Mouse (Mus musculus) myocyte (in vitro differentiated cells): ENCODE data around the gene Ptprr. TPM values are rescaled to one million over a fixed set of nuclear protein-coding genes. Genes with fewer than 3 reads are reported as not detected.

Source experiments
- H3K27me3 ChIP-seq: one replicate; pipeline ENCODE4 v1.6.1; 2011; ENCODE audit not compliant: control insufficient read depth, insufficient read depth, insufficient read length
- H3K36me3 ChIP-seq: one replicate; pipeline ENCODE4 v1.6.1; 2011; ENCODE audit not compliant: control insufficient read depth, insufficient read depth
- H3K4me2 ChIP-seq: one replicate; pipeline ENCODE4 v1.6.1; 2011; ENCODE audit warnings: low read depth, control low read depth
- H3K4me3 ChIP-seq: one replicate; pipeline ENCODE4 v1.5.1; 2011; ENCODE audit warnings: mild to moderate bottlenecking, control low read depth, moderate library complexity
- H3K79me2 ChIP-seq: one replicate; pipeline ENCODE4 v1.6.1; 2011; ENCODE audit not compliant: control insufficient read depth, insufficient read depth
- H3ac ChIP-seq: one replicate; pipeline ENCODE4 v1.6.1; 2011; ENCODE audit not compliant: control insufficient read depth, insufficient read length
- CEBPB ChIP-seq: IDR thresholded peaks from 2 replicates; pipeline ENCODE4 v1.6.1; 2011; ENCODE audit warnings: mild to moderate bottlenecking, moderate library complexity; ENCODE audit not compliant: poor library complexity, insufficient read depth, severe bottlenecking
- E2F4 ChIP-seq: IDR thresholded peaks from one replicate; pipeline ENCODE4 v1.6.1; 2011; ENCODE audit warnings: mild to moderate bottlenecking, control low read depth, moderate library complexity; ENCODE audit not compliant: insufficient read depth
- MAX ChIP-seq: IDR thresholded peaks from one replicate; pipeline ENCODE4 v1.6.1; 2011; ENCODE audit warnings: low read depth, mild to moderate bottlenecking, control low read depth
- MYOD1 ChIP-seq, 3 experiments: IDR thresholded peaks; one replicate each; pipeline ENCODE4 v1.6.1; 2011; ENCODE audit warnings: control low read depth in 2 of 3, low read depth in 2 of 3, mild to moderate bottlenecking in 2 of 3, moderate library complexity in 1 of 3; ENCODE audit not compliant: insufficient read length in 2 of 3, control insufficient read depth in 1 of 3
- MYOG ChIP-seq, 3 experiments: IDR thresholded peaks; one replicate each; pipeline ENCODE4 v1.6.1; 2011; ENCODE audit warnings: control low read depth in 2 of 3, low read depth in 2 of 3, mild to moderate bottlenecking in 2 of 3; ENCODE audit not compliant: insufficient read length in 2 of 3, control insufficient read depth in 1 of 3, insufficient read depth in 1 of 3
- POLR2A ChIP-seq: IDR thresholded peaks from one replicate; pipeline ENCODE4 v1.6.1; 2011; ENCODE audit warnings: low read depth, mild to moderate bottlenecking, control low read depth, moderate library complexity; ENCODE audit not compliant: insufficient read length
- POLR2AphosphoS2 ChIP-seq: IDR thresholded peaks from one replicate; pipeline ENCODE4 v1.6.1; 2011; ENCODE audit warnings: low read depth, control low read depth; ENCODE audit not compliant: insufficient read length
- REST ChIP-seq: IDR thresholded peaks from one replicate; pipeline ENCODE4 v1.6.1; 2011; ENCODE audit warnings: mild to moderate bottlenecking, control low read depth, moderate library complexity; ENCODE audit not compliant: insufficient read depth, insufficient read length
- SRF ChIP-seq: IDR thresholded peaks from one replicate; pipeline ENCODE4 v1.6.1; 2011; ENCODE audit warnings: low read depth; ENCODE audit not compliant: control insufficient read depth, insufficient read length
- TCF12 ChIP-seq: IDR thresholded peaks from one replicate; pipeline ENCODE4 v1.6.1; 2011; ENCODE audit warnings: mild to moderate bottlenecking, control low read depth; ENCODE audit not compliant: poor library complexity, insufficient read depth, severe bottlenecking
- TCF3 ChIP-seq: IDR thresholded peaks from one replicate; pipeline ENCODE4 v1.6.1; 2011; ENCODE audit warnings: low read depth, control low read depth; ENCODE audit not compliant: insufficient read length
- USF1 ChIP-seq: IDR thresholded peaks from one replicate; pipeline ENCODE4 v1.6.1; 2011; ENCODE audit warnings: low read depth, mild to moderate bottlenecking, control low read depth, moderate library complexity
- polyA plus RNA-seq: library from polyadenylated mRNA; unstranded; fragments of >200 nt; fragmentation: generic; extraction: Trizol; gene quantifications from one replicate; pipeline ENCODE4 v1.2.1, GENCODE M21; 2012; ENCODE audit warnings: missing spikeins

Gene Ptprr
- polyA plus RNA-seq, 1 experiment, result 0.11 TPM

- no peaks in the 10 kb centered on the region for H3K27me3 ChIP-seq
- H3K4me3 ChIP-seq, result no peak overlapping the region
- TF ChIP-seq E2F4 (no peak), POLR2AphosphoS2 (no peak), MYOG (IDR thresholded peaks at IDR 0.05; ENCODE audit: control insufficient read depth in 1 of 3, insufficient read depth in 1 of 3, insufficient read length in 2 of 3, low read depth in 2 of 3) (no peak), CEBPB (no peak), USF1 (no peak), REST (no peak), POLR2A (no peak), TCF12 (no peak), MAX (no peak), SRF (no peak), MYOD1 (IDR thresholded peaks at IDR 0.05; ENCODE audit: control insufficient read depth in 1 of 3, insufficient read length in 2 of 3, low read depth in 2 of 3) (no peak), TCF3 (no peak)
- no peaks in the 10 kb centered on the region for H3K36me3 ChIP-seq
- H3K79me2 ChIP-seq, result no peaks in the 10 kb centered on the region
- no peak overlapping the region for H3ac ChIP-seq
- H3K4me2 ChIP-seq, result no peak overlapping the region
These were observed 105.8 kb downstream of the Ptprr start for GRCm38 (mm10) chr10:116123808-116124207.

- H3K4me2 ChIP-seq, result no peak overlapping the region
- no peaks in the 10 kb centered on the region for H3K36me3 ChIP-seq
- no peak overlapping the region for H3ac ChIP-seq
- H3K27me3 ChIP-seq, result no peaks in the 10 kb centered on the region
- no peaks in the 10 kb centered on the region for H3K79me2 ChIP-seq
- H3K4me3 ChIP-seq, result no peak overlapping the region
- no peak for TF ChIP-seq SRF
- no peak for TF ChIP-seq REST
- no peak for TF ChIP-seq CEBPB
- no peak for TF ChIP-seq E2F4
- TF ChIP-seq MYOD1 (IDR thresholded peaks at IDR 0.05; ENCODE audit: control insufficient read depth in 1 of 3, insufficient read length in 2 of 3, low read depth in 2 of 3), result no peak
- TF ChIP-seq POLR2A, result no peak
- TF ChIP-seq POLR2AphosphoS2, result no peak
- no peak for TF ChIP-seq MYOG (IDR thresholded peaks at IDR 0.05; ENCODE audit: control insufficient read depth in 1 of 3, insufficient read depth in 1 of 3, insufficient read length in 2 of 3, low read depth in 2 of 3)
- TF ChIP-seq MAX, result no peak
- no peak for TF ChIP-seq TCF3
- TF ChIP-seq TCF12, result no peak
- TF ChIP-seq USF1, result no peak
These were observed 107.4 kb downstream of the Ptprr start for GRCm38 (mm10) chr10:116125364-116125763.

- Histone ChIP-seq H3K79me2 (no peaks in the 10 kb centered on the region), H3K27me3 (no peaks in the 10 kb centered on the region), H3K4me3 (no peak overlapping the region), H3ac (no peak overlapping the region), H3K36me3 (no peaks in the 10 kb centered on the region), H3K4me2 (no peak overlapping the region)
- TF ChIP-seq USF1 (no peak), POLR2A (no peak), TCF12 (no peak), MYOD1 (IDR thresholded peaks at IDR 0.05; ENCODE audit: control insufficient read depth in 1 of 3, insufficient read length in 2 of 3, low read depth in 2 of 3) (no peak), REST (no peak), POLR2AphosphoS2 (no peak)
These were observed 112.4 kb downstream of the Ptprr start for GRCm38 (mm10) chr10:116130401-116130800.

- Histone ChIP-seq H3K27me3 (no peaks in the 10 kb centered on the region), H3ac (no peak overlapping the region), H3K79me2 (no peaks in the 10 kb centered on the region), H3K4me3 (no peak overlapping the region), H3K36me3 (no peaks in the 10 kb centered on the region), H3K4me2 (no peak overlapping the region)
- TF ChIP-seq SRF (no peak), MYOG (IDR thresholded peaks at IDR 0.05; ENCODE audit: control insufficient read depth in 1 of 3, insufficient read depth in 1 of 3, insufficient read length in 2 of 3, low read depth in 2 of 3) (no peak), POLR2AphosphoS2 (no peak), MYOD1 (IDR thresholded peaks at IDR 0.05; ENCODE audit: control insufficient read depth in 1 of 3, insufficient read length in 2 of 3, low read depth in 2 of 3) (no peak), USF1 (no peak), TCF3 (no peak), MAX (no peak), REST (no peak), POLR2A (no peak), TCF12 (no peak), E2F4 (no peak), CEBPB (no peak)
These were observed 113.2 kb downstream of the Ptprr start for GRCm38 (mm10) chr10:116131223-116131622.

GRCm38 (mm10) chr10:116132233-116132632, 114.2 kb downstream of the Ptprr start:
- H3K79me2 ChIP-seq, result no peaks in the 10 kb centered on the region

More at GRCm38 (mm10) chr10:116132233-116132632, 114.2 kb downstream of the Ptprr start:
- TF ChIP-seq MYOD1 (IDR thresholded peaks at IDR 0.05; ENCODE audit: control insufficient read depth in 1 of 3, insufficient read length in 2 of 3, low read depth in 2 of 3) (no peak), USF1 (no peak), POLR2AphosphoS2 (no peak), SRF (no peak), MAX (no peak), REST (no peak), E2F4 (no peak), CEBPB (no peak), TCF3 (no peak), POLR2A (no peak), TCF12 (no peak), MYOG (IDR thresholded peaks at IDR 0.05; ENCODE audit: control insufficient read depth in 1 of 3, insufficient read depth in 1 of 3, insufficient read length in 2 of 3, low read depth in 2 of 3) (no peak)
- Histone ChIP-seq H3K36me3 (no peaks in the 10 kb centered on the region), H3K27me3 (no peaks in the 10 kb centered on the region), H3K4me3 (no peak overlapping the region), H3K4me2 (no peak overlapping the region), H3ac (no peak overlapping the region)
